Mouse (Mus musculus) gastrocnemius, postnatal 10 days (tissue): ENCODE results near the gene Neu1. TPM values are rescaled to one million over a fixed set of nuclear protein-coding genes. Genes with fewer than 3 reads are reported as not detected.
"Not testable (repeated sequence)": the region's sequence is repeated elsewhere in the genome, so short reads cannot be mapped to it uniquely, and the experiment has no call there.

ENCODE experiments used
- DNase-seq: peaks from one replicate; pipeline ENCODE4 v3.0.0; 2021; ENCODE audit warnings: mixed read lengths
- long read RNA-seq, 2 experiments: library from polyadenylated mRNA; stranded (forward); transcript quantifications; one replicate each; pipeline ENCODE4 v2.0.0; 2021
- total RNA-seq, 2 experiments: library from RNA; stranded (reverse); gene quantifications; 2 replicates each; pipeline ENCODE4 v1.2.3; 2021

The Neu1 gene
- total RNA-seq = 1 to 10 TPM; 8.3 to 8.9 TPM
- long read RNA-seq, experiment 1, transcript Neu1-201 (6 exons, 2,474 nt) = major isoform, 21 of 24 reads
- long read RNA-seq, experiment 1, partial matches to known transcripts = 1 of 24 reads
- long read RNA-seq, experiment 1, other reads (novel, unspliced or antisense) = 0 of 24 reads
- long read RNA-seq, experiment 2, transcript Neu1-201 (6 exons, 2,474 nt) = major isoform, 14 of 14 reads
- long read RNA-seq, experiment 2, partial matches to known transcripts = 0 of 14 reads
- long read RNA-seq, experiment 2, other reads (novel, unspliced or antisense) = 0 of 14 reads

GRCm38 (mm10) chr17:34931061-34931734 lies at the start of gene Neu1:
Neu1 (plus strand) TSS chr17:34931253.
- peak; percentile 98 for DNase-seq

- DNase-seq = no peak
Observed at GRCm38 (mm10) chr17:34881683-34882310, 49.3 kb upstream of the Neu1 start, which contains the start of gene Gm20547. Gm20547 (minus strand) TSS chr17:34882042.

GRCm38 (mm10) chr17:34883332-34883731 lies 47.7 kb upstream of the Neu1 start:
- DNase-seq = no peak

GRCm38 (mm10) chr17:34884704-34885103 lies 46.3 kb upstream of the Neu1 start:
- DNase-seq = no peak

- no peak for DNase-seq
Observed at GRCm38 (mm10) chr17:34885615-34886014, 45.4 kb upstream of the Neu1 start.

- no peak for DNase-seq
Observed at GRCm38 (mm10) chr17:34887942-34888341, 43.1 kb upstream of the Neu1 start.

- no peak for DNase-seq
Observed at GRCm38 (mm10) chr17:34890074-34890743, 40.8 kb upstream of the Neu1 start.

GRCm38 (mm10) chr17:34891377-34891776 lies 39.7 kb upstream of the Neu1 start:
- no peak for DNase-seq

GRCm38 (mm10) chr17:34893072-34893824 lies 37.8 kb upstream of the Neu1 start:
- no peak for DNase-seq

- peak; percentile 96 for DNase-seq
Observed at GRCm38 (mm10) chr17:34894074-34894597, 36.9 kb upstream of the Neu1 start.

- DNase-seq = peak; percentile 70
Observed at GRCm38 (mm10) chr17:34894801-34895530, 36.1 kb upstream of the Neu1 start.

- DNase-seq = no peak
Observed at GRCm38 (mm10) chr17:34895724-34896123, 35.3 kb upstream of the Neu1 start.

- no peak for DNase-seq
Observed at GRCm38 (mm10) chr17:34896366-34896765, 34.7 kb upstream of the Neu1 start.

- DNase-seq = no peak
Observed at GRCm38 (mm10) chr17:34897373-34898159, 33.5 kb upstream of the Neu1 start.

- peak; percentile 80 for DNase-seq
Observed at GRCm38 (mm10) chr17:34898160-34898586, 32.9 kb upstream of the Neu1 start, which contains the start of the genes C2 and Ehmt2. C2 (minus strand) TSS chr17:34898265. Ehmt2 (plus strand) TSS chr17:34898469.

GRCm38 (mm10) chr17:34898706-34899052 lies 32.4 kb upstream of the Neu1 start:
- DNase-seq = peak; percentile 38

GRCm38 (mm10) chr17:34899053-34899889 lies 31.8 kb upstream of the Neu1 start:
- DNase-seq = peak; percentile 45

- no peak for DNase-seq
Observed at GRCm38 (mm10) chr17:34899890-34900243, 31.2 kb upstream of the Neu1 start.

- not testable (repeated sequence) for DNase-seq
Observed at GRCm38 (mm10) chr17:34900826-34901225, 30.2 kb upstream of the Neu1 start.
